Comparison of ENCODE assay signal across 9 mouse cellular contexts in genomic region chr1:23959415-23959732, GRCm38 (mm10). TPM values are rescaled to one million over a fixed set of nuclear protein-coding genes. Genes with fewer than 3 reads are reported as not detected.
DNase-seq lines count a peak whose midpoint lies in the region; ATAC-seq and TF ChIP-seq lines count a peak whose summit lies in the region.
"Had no signal": no experiment of that assay in that cellular context is flagged by ENCODE, and none has a peak within 500 bp of the region (broad histone marks: within the 10 kb centered on the region; RNA-seq: fewer than 3 reads in every experiment).

No protein-coding gene starts in this region.

- H3K36me3 ChIP-seq in heart, embryonic 15.5 days: no peaks in the 10 kb centered on the region
- H3K36me3 ChIP-seq in embryonic facial prominence, embryonic 13.5 days: no peaks in the 10 kb centered on the region
- H3K36me3 ChIP-seq in intestine, postnatal 0 days (ENCODE audit: control insufficient read depth, insufficient read depth): no peaks in the 10 kb centered on the region
- no peaks in the 10 kb centered on the region for H3K36me3 ChIP-seq in neural tube, embryonic 12.5 days

- ATAC-seq in heart, embryonic 15.5 days (replicated peaks; ENCODE audit: insufficient number of reproducible peaks, insufficient read depth, low FRiP score, low read depth): no peak
- ATAC-seq in embryonic facial prominence, embryonic 13.5 days (ENCODE audit: insufficient number of reproducible peaks, insufficient read depth, low FRiP score, low TSS enrichment, low read depth): peak; percentile 62; the same call in 1 of the 2 replicates
- ATAC-seq in intestine, postnatal 0 days: no peak
- no peak for ATAC-seq in neural tube, embryonic 12.5 days (ENCODE audit: low FRiP score, low read depth)

- peak overlapping the region; percentile 51 for H3K4me2 ChIP-seq in heart, embryonic 15.5 days
- H3K4me2 ChIP-seq in embryonic facial prominence, embryonic 13.5 days: peak overlapping the region; percentile 55
- peak overlapping the region; percentile 57 for H3K4me2 ChIP-seq in intestine, postnatal 0 days (replicated peaks; ENCODE audit: low read depth)
- H3K4me2 ChIP-seq in neural tube, embryonic 12.5 days (replicated peaks): peak overlapping the region; percentile 43

- H3K27ac ChIP-seq in heart, embryonic 15.5 days: no peak overlapping the region
- H3K27ac ChIP-seq in embryonic facial prominence, embryonic 13.5 days: no peak overlapping the region
- no peak overlapping the region for H3K27ac ChIP-seq in intestine, postnatal 0 days (ENCODE audit: low read depth, low read length)
- H3K27ac ChIP-seq in neural tube, embryonic 12.5 days: no peak overlapping the region

- no peaks in the 10 kb centered on the region for H3K4me1 ChIP-seq in heart, embryonic 15.5 days (replicated peaks)
- H3K4me1 ChIP-seq in embryonic facial prominence, embryonic 13.5 days: peaks cover 5% of the 10 kb centered on the region
- no peaks in the 10 kb centered on the region for H3K4me1 ChIP-seq in intestine, postnatal 0 days (replicated peaks; ENCODE audit: control insufficient read depth, insufficient read depth, low read length)
- no peaks in the 10 kb centered on the region for H3K4me1 ChIP-seq in neural tube, embryonic 12.5 days

- WGBS in heart, embryonic 15.5 days: 29% methylated on average over 6 of the region's 6 CpGs
- 8% methylated on average over 6 of the region's 6 CpGs for WGBS in embryonic facial prominence, embryonic 13.5 days
- 23% methylated on average over 6 of the region's 6 CpGs for WGBS in intestine, postnatal 0 days
- 9% methylated on average over 6 of the region's 6 CpGs for WGBS in neural tube, embryonic 12.5 days

- H3K4me3 ChIP-seq in heart, embryonic 15.5 days: peak overlapping the region; percentile 32
- peak overlapping the region; percentile 40 for H3K4me3 ChIP-seq in embryonic facial prominence, embryonic 13.5 days
- peak overlapping the region; percentile 15; the same call in 1 of the 2 replicates for H3K4me3 ChIP-seq in intestine, postnatal 0 days (ENCODE audit: low read depth, low read length)
- no peak overlapping the region for H3K4me3 ChIP-seq in neural tube, embryonic 12.5 days

- no peaks in the 10 kb centered on the region for H3K9me3 ChIP-seq in heart, embryonic 15.5 days (replicated peaks)
- H3K9me3 ChIP-seq in embryonic facial prominence, embryonic 13.5 days: no peaks in the 10 kb centered on the region
- H3K9me3 ChIP-seq in intestine, postnatal 0 days (ENCODE audit: control insufficient read depth): no peaks in the 10 kb centered on the region
- no peaks in the 10 kb centered on the region for H3K9me3 ChIP-seq in neural tube, embryonic 12.5 days

- no peak overlapping the region for H3K9ac ChIP-seq in heart, embryonic 15.5 days
- H3K9ac ChIP-seq in embryonic facial prominence, embryonic 13.5 days: peak overlapping the region; percentile 32; the same call in 1 of the 2 replicates
- H3K9ac ChIP-seq in intestine, postnatal 0 days (ENCODE audit: low read depth, low read length): no peak overlapping the region
- no peak overlapping the region for H3K9ac ChIP-seq in neural tube, embryonic 12.5 days

- H3K27me3 ChIP-seq in heart, embryonic 15.5 days: no peaks in the 10 kb centered on the region
- H3K27me3 ChIP-seq in embryonic facial prominence, embryonic 13.5 days: no peaks in the 10 kb centered on the region
- H3K27me3 ChIP-seq in intestine, postnatal 0 days (replicated peaks; ENCODE audit: control insufficient read depth, insufficient read depth, low read length): no peaks in the 10 kb centered on the region
- H3K27me3 ChIP-seq in neural tube, embryonic 12.5 days (replicated peaks): no peaks in the 10 kb centered on the region
- H3K27me3 ChIP-seq: CH12.LX had no signal

- TF ChIP-seq CTCF in intestine, postnatal 0 days (IDR thresholded peaks at IDR 0.05; ENCODE audit: low read depth): no peak

- no peak for DNase-seq in heart, postnatal 4 days
- DNase-seq in right cerebral cortex, adult 18-20 months: no peak
- no peak for DNase-seq in adrenal gland, postnatal 25 days
- DNase-seq in adrenal gland, postnatal 14 days: no peak

RNA-seq across cellular contexts. Expression of gene Smap1, which starts 37.3 kb away (rescaled TPM):
- polyA plus RNA-seq in heart, embryonic 15.5 days (2015; fragmentation: Nextera tagmentation; extraction: Ambion mirVana): 31.7 and 38.0 TPM in 2 replicates
- total RNA-seq in heart, postnatal 4 days (2021): 10 to 100 TPM; 50.1 to 58.3 TPM
- polyA plus RNA-seq in embryonic facial prominence, embryonic 13.5 days (2015; fragmentation: Nextera tagmentation; extraction: Ambion mirVana): 38.0 and 45.7 TPM in 2 replicates
- polyA plus RNA-seq in intestine, postnatal 0 days (2015; fragmentation: Nextera tagmentation; extraction: Ambion mirVana): 54.7 and 62.6 TPM in 2 replicates
- 71.3 and 71.4 TPM in 2 replicates for polyA plus RNA-seq in neural tube, embryonic 12.5 days (2016; fragmentation: Nextera tagmentation; extraction: Ambion mirVana)
- total RNA-seq in adrenal gland, postnatal 25 days (2021): 76.1 and 97.5 TPM in 2 replicates
- total RNA-seq in adrenal gland, postnatal 14 days (2021): 79.4 and 89.0 TPM in 2 replicates

RNA-seq across cellular contexts. Expression of gene Sdhaf4, which starts 46.1 kb away (rescaled TPM):
- polyA plus RNA-seq in heart, embryonic 15.5 days (2015; fragmentation: Nextera tagmentation; extraction: Ambion mirVana): 56.1 and 76.1 TPM in 2 replicates
- 10 to 100 TPM; 50.1 to 52.8 TPM for total RNA-seq in heart, postnatal 4 days (2021)
- 87.3 and 93.1 TPM in 2 replicates for polyA plus RNA-seq in embryonic facial prominence, embryonic 13.5 days (2015; fragmentation: Nextera tagmentation; extraction: Ambion mirVana)
- polyA plus RNA-seq in intestine, postnatal 0 days (2015; fragmentation: Nextera tagmentation; extraction: Ambion mirVana): 72.6 and 76.2 TPM in 2 replicates
- polyA plus RNA-seq in neural tube, embryonic 12.5 days (2016; fragmentation: Nextera tagmentation; extraction: Ambion mirVana): 78.1 and 80.1 TPM in 2 replicates
- 59.7 and 68.2 TPM in 2 replicates for total RNA-seq in adrenal gland, postnatal 25 days (2021)
- total RNA-seq in adrenal gland, postnatal 14 days (2021): 54.9 and 57.5 TPM in 2 replicates
